Mouse (Mus musculus): Measurements from ENCODE around the gene Cul3. TPM values are rescaled to one million over a fixed set of nuclear protein-coding genes. Genes with fewer than 3 reads are reported as not detected.

Gene Cul3
- polyA plus RNA-seq, 1 experiment from 2014 or later, result 23.7 TPM

- Histone ChIP-seq H3K27ac (replicated peaks) (no peak overlapping the region), H3K4me3 (ENCODE audit: low read depth, low read length) (no peak overlapping the region), H3K4me2 (replicated peaks; ENCODE audit: low read depth) (no peak overlapping the region), H3K36me3 (ENCODE audit: control insufficient read depth, insufficient read depth, low read length) (no peaks in the 10 kb centered on the region), H3K4me1 (replicated peaks; ENCODE audit: control insufficient read depth, insufficient read depth) (0 out of 2 replicates have a peak, but pooled peaks cover 5% of the 10 kb centered on the region), H3K9me3 (ENCODE audit: control insufficient read depth, low read length) (no peaks in the 10 kb centered on the region), H3K9ac (ENCODE audit: low read length) (no peak overlapping the region), H3K27me3 (ENCODE audit: control insufficient read depth, insufficient read depth, low read length) (no peaks in the 10 kb centered on the region)
- WGBS, result 54% methylated on average over 2 of the region's 2 CpGs
- TF ChIP-seq CTCF (IDR thresholded peaks at IDR 0.05; ENCODE audit: low read depth) (no peak), EP300 (optimal IDR thresholded peaks at IDR 0.05) (no peak)
- ATAC-seq (ENCODE audit: low FRiP score, low TSS enrichment) (no peak), DNase-seq (ENCODE audit: low spot score) (no peak)
Measured at GRCm38 (mm10) chr1:80330970-80331369, 9.3 kb downstream of the Cul3 start.

DNA sequence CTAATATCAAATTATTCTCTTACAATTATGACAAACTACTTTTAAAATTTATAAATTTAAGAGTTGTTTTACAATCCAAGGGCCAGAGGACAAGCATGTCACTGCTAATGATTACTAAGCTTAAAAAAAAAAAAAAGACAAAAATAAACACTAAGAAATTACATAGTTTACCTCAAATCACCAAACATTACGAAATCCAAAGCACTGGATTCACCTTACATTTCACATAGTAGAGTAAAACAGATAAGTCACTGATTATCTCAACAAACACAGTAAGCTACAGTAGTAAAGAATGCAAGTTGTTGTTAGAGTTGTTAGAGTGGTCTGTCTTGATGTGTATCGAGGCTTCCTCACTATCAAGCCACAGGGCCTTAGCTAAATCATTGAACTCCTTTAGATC is 14.5 kb downstream of the Cul3 start:
- ATAC-seq (ENCODE audit: low FRiP score, low TSS enrichment) (no peak), DNase-seq (ENCODE audit: low spot score) (no peak)
- Histone ChIP-seq H3K9me3 (ENCODE audit: control insufficient read depth, low read length) (no peaks in the 10 kb centered on the region), H3K4me1 (replicated peaks; ENCODE audit: control insufficient read depth, insufficient read depth) (no peaks in the 10 kb centered on the region), H3K9ac (ENCODE audit: low read length) (no peak overlapping the region), H3K4me2 (replicated peaks; ENCODE audit: low read depth) (no peak overlapping the region), H3K27me3 (ENCODE audit: control insufficient read depth, insufficient read depth, low read length) (no peaks in the 10 kb centered on the region), H3K27ac (replicated peaks) (no peak overlapping the region), H3K36me3 (ENCODE audit: control insufficient read depth, insufficient read depth, low read length) (no peaks in the 10 kb centered on the region), H3K4me3 (ENCODE audit: low read depth, low read length) (no peak overlapping the region)
- TF ChIP-seq CTCF (IDR thresholded peaks at IDR 0.05; ENCODE audit: low read depth) (no peak), EP300 (optimal IDR thresholded peaks at IDR 0.05) (no peak)
- WGBS, result 82% methylated on average over 2 of the region's 2 CpGs

GRCm38 (mm10) chr1:80324370-80324769 is 15.9 kb downstream of the Cul3 start:
- no peak overlapping the region for H3K4me2 ChIP-seq (replicated peaks; ENCODE audit: low read depth)
- no peaks in the 10 kb centered on the region for H3K4me1 ChIP-seq (replicated peaks; ENCODE audit: control insufficient read depth, insufficient read depth)
- H3K27ac ChIP-seq (replicated peaks), result no peak overlapping the region
- no peak for DNase-seq (ENCODE audit: low spot score)
- ATAC-seq (ENCODE audit: low FRiP score, low TSS enrichment), result no peak
- no peaks in the 10 kb centered on the region for H3K27me3 ChIP-seq (ENCODE audit: control insufficient read depth, insufficient read depth, low read length)
- no peak overlapping the region for H3K4me3 ChIP-seq (ENCODE audit: low read depth, low read length)
- no peaks in the 10 kb centered on the region for H3K36me3 ChIP-seq (ENCODE audit: control insufficient read depth, insufficient read depth, low read length)
- no peaks in the 10 kb centered on the region for H3K9me3 ChIP-seq (ENCODE audit: control insufficient read depth, low read length)
- no peak for TF ChIP-seq EP300 (optimal IDR thresholded peaks at IDR 0.05)
- TF ChIP-seq CTCF (IDR thresholded peaks at IDR 0.05; ENCODE audit: low read depth), result no peak
- H3K9ac ChIP-seq (ENCODE audit: low read length), result no peak overlapping the region

DNA sequence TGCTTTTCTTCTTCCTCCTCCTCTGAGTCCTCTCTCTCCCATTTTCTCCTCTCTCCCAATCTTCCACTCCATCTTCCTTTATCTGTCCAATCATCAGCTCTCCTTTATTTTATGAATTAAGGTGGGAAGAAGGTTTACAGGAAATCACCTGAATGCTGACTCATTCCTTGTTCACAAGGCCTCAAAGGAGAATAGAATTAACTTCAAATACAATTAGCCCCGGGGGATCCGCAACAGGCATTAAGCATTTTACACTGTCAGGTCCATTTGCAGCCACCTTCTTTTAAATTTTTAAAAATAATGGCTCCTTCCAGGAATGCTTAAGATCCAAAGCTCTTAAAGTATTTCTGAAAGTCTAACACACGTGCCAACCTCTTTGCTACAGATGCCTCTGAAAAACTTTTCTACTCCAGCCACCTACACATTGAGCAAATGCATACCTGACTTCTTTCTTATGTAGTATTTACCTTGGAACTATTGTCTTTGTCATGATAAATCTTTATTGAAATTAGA is 24.7 kb downstream of the Cul3 start:
- Histone ChIP-seq H3K9me3 (ENCODE audit: control insufficient read depth, low read length) (no peaks in the 10 kb centered on the region), H3K27me3 (ENCODE audit: control insufficient read depth, insufficient read depth, low read length) (no peaks in the 10 kb centered on the region), H3K27ac (replicated peaks) (no peak overlapping the region), H3K36me3 (ENCODE audit: control insufficient read depth, insufficient read depth, low read length) (no peaks in the 10 kb centered on the region), H3K4me2 (replicated peaks; ENCODE audit: low read depth) (no peak overlapping the region), H3K4me1 (replicated peaks; ENCODE audit: control insufficient read depth, insufficient read depth) (no peaks in the 10 kb centered on the region), H3K9ac (ENCODE audit: low read length) (no peak overlapping the region), H3K4me3 (ENCODE audit: low read depth, low read length) (no peak overlapping the region)
- DNase-seq (ENCODE audit: low spot score), result no peak
- 64% methylated on average over 3 of the region's 3 CpGs for WGBS
- ATAC-seq (ENCODE audit: low FRiP score, low TSS enrichment), result no peak
- no peak for TF ChIP-seq EP300 (optimal IDR thresholded peaks at IDR 0.05)
- TF ChIP-seq CTCF (IDR thresholded peaks at IDR 0.05; ENCODE audit: low read depth), result no peak

- DNase-seq (ENCODE audit: low spot score) (no peak), ATAC-seq (ENCODE audit: low FRiP score, low TSS enrichment) (no peak)
- Histone ChIP-seq H3K27ac (replicated peaks) (no peak overlapping the region), H3K4me3 (ENCODE audit: low read depth, low read length) (no peak overlapping the region), H3K4me2 (replicated peaks; ENCODE audit: low read depth) (no peak overlapping the region), H3K27me3 (ENCODE audit: control insufficient read depth, insufficient read depth, low read length) (no peaks in the 10 kb centered on the region), H3K9ac (ENCODE audit: low read length) (no peak overlapping the region), H3K36me3 (ENCODE audit: control insufficient read depth, insufficient read depth, low read length) (no peaks in the 10 kb centered on the region), H3K9me3 (ENCODE audit: control insufficient read depth, low read length) (no peaks in the 10 kb centered on the region), H3K4me1 (replicated peaks; ENCODE audit: control insufficient read depth, insufficient read depth) (no peaks in the 10 kb centered on the region)
- no peak for TF ChIP-seq EP300 (optimal IDR thresholded peaks at IDR 0.05)
- no peak for TF ChIP-seq CTCF (IDR thresholded peaks at IDR 0.05; ENCODE audit: low read depth)
- 59% methylated on average over 4 of the region's 4 CpGs for WGBS
Measured at GRCm38 (mm10) chr1:80293307-80293706, 47.0 kb downstream of the Cul3 start.

GRCm38 (mm10) chr1:80278731-80279130 is 61.5 kb downstream of the Cul3 start:
- Histone ChIP-seq H3K4me3 (ENCODE audit: low read depth, low read length) (no peak overlapping the region), H3K9me3 (ENCODE audit: control insufficient read depth, low read length) (no peaks in the 10 kb centered on the region), H3K27ac (replicated peaks) (no peak overlapping the region), H3K36me3 (ENCODE audit: control insufficient read depth, insufficient read depth, low read length) (peaks cover 10% of the 10 kb centered on the region; the same call in 1 of the 2 replicates), H3K4me1 (replicated peaks; ENCODE audit: control insufficient read depth, insufficient read depth) (no peaks in the 10 kb centered on the region), H3K9ac (ENCODE audit: low read length) (no peak overlapping the region), H3K27me3 (ENCODE audit: control insufficient read depth, insufficient read depth, low read length) (no peaks in the 10 kb centered on the region), H3K4me2 (replicated peaks; ENCODE audit: low read depth) (no peak overlapping the region)
- no peak for ATAC-seq (ENCODE audit: low FRiP score, low TSS enrichment)
- TF ChIP-seq EP300 (optimal IDR thresholded peaks at IDR 0.05), result no peak
- no peak for TF ChIP-seq CTCF (IDR thresholded peaks at IDR 0.05; ENCODE audit: low read depth)
- no peak for DNase-seq (ENCODE audit: low spot score)
- WGBS, result 50% methylated on average over 1 of the region's 1 CpGs
